In genomic region chr3:89308089-89308488, GRCm38 (mm10) we compare ENCODE assay signal across 9 mouse cellular contexts. TPM values are rescaled to one million over a fixed set of nuclear protein-coding genes. Genes with fewer than 3 reads are reported as not detected.
DNase-seq lines count a peak whose midpoint lies in the region; ATAC-seq and TF ChIP-seq lines count a peak whose summit lies in the region.
"Had no signal": no experiment of that assay in that cellular context is flagged by ENCODE, and none has a peak within 500 bp of the region (broad histone marks: within the 10 kb centered on the region; RNA-seq: fewer than 3 reads in every experiment).

No protein-coding gene starts in this region.

- no peak for TF ChIP-seq EP300 in stomach, postnatal 0 days (optimal IDR thresholded peaks at IDR 0.05)

- no peak overlapping the region for H3K9ac ChIP-seq in hindbrain, postnatal 0 days (replicated peaks; ENCODE audit: low read length)
- H3K9ac ChIP-seq in stomach, postnatal 0 days (ENCODE audit: low read length), result 0 out of 2 replicates have a peak overlapping the region, but pooled peaks have one; percentile 35

- under 1% methylated on average over 9 of the region's 9 CpGs for WGBS in hindbrain, postnatal 0 days
- 4% methylated on average over 9 of the region's 9 CpGs for WGBS in stomach, postnatal 0 days

- peak; percentile 43 to 69 for DNase-seq in urinary bladder, postnatal 36 days (ENCODE audit: low spot score in 2 of 2)
- no peak for DNase-seq in urinary bladder, postnatal 10 days (ENCODE audit: low spot score)
- DNase-seq in cerebellum, adult 8-10 months, result peak; percentile 65
- DNase-seq in hindbrain, postnatal 0 days (ENCODE audit: low spot score), result peak; percentile 85
- DNase-seq in liver, result peak; percentile 61
- DNase-seq in naive thymus-derived CD4-positive, alpha-beta T cell, adult 2 months (ENCODE audit: low read depth), result peak; percentile 80
- DNase-seq in stomach, postnatal 0 days (ENCODE audit: low spot score), result peak; percentile 79

- no peaks in the 10 kb centered on the region for H3K36me3 ChIP-seq in hindbrain, postnatal 0 days (ENCODE audit: insufficient read depth, low read length)
- H3K36me3 ChIP-seq in stomach, postnatal 0 days (ENCODE audit: control insufficient read depth, insufficient read depth, low read length), result no peaks in the 10 kb centered on the region

- no peak overlapping the region for H3K27ac ChIP-seq in hindbrain, postnatal 0 days
- H3K27ac ChIP-seq in stomach, postnatal 0 days (replicated peaks), result no peak overlapping the region

- TF ChIP-seq CTCF in hindbrain, postnatal 0 days (IDR thresholded peaks at IDR 0.05; ENCODE audit: low read depth), result peak; percentile 93
- TF ChIP-seq CTCF in stomach, postnatal 0 days (IDR thresholded peaks at IDR 0.05; ENCODE audit: low read depth), result peak; percentile 93

- peak; percentile 86 for ATAC-seq in frontal cortex, adult (ENCODE audit: low TSS enrichment)
- ATAC-seq in hindbrain, postnatal 0 days, result peak; percentile 88
- ATAC-seq in stomach, postnatal 0 days (ENCODE audit: low FRiP score, low TSS enrichment), result peak; percentile 78

- no peaks in the 10 kb centered on the region for H3K9me3 ChIP-seq in hindbrain, postnatal 0 days (ENCODE audit: low read length)
- H3K9me3 ChIP-seq in stomach, postnatal 0 days (ENCODE audit: control insufficient read depth, low read length), result no peaks in the 10 kb centered on the region

- H3K4me1 ChIP-seq in hindbrain, postnatal 0 days (ENCODE audit: insufficient read depth, low read length), result no peaks in the 10 kb centered on the region
- H3K4me1 ChIP-seq in stomach, postnatal 0 days (replicated peaks; ENCODE audit: control insufficient read depth, insufficient read depth), result no peaks in the 10 kb centered on the region

- H3K4me3 ChIP-seq in hindbrain, postnatal 0 days (ENCODE audit: low read length), result no peak overlapping the region
- no peak overlapping the region for H3K4me3 ChIP-seq in stomach, postnatal 0 days (ENCODE audit: low read depth, low read length)
- H3K4me3 ChIP-seq: erythroblast, embryonic 14.5 days had no signal

- no peaks in the 10 kb centered on the region for H3K27me3 ChIP-seq in hindbrain, postnatal 0 days (ENCODE audit: insufficient read depth, low read length)
- no peaks in the 10 kb centered on the region for H3K27me3 ChIP-seq in stomach, postnatal 0 days (ENCODE audit: control insufficient read depth, insufficient read depth, low read length)

- no peak overlapping the region for H3K4me2 ChIP-seq in hindbrain, postnatal 0 days (ENCODE audit: low read depth, low read length)
- H3K4me2 ChIP-seq in stomach, postnatal 0 days (replicated peaks; ENCODE audit: low read depth), result no peak overlapping the region

RNA-seq across cellular contexts. Expression of gene Efna3, which starts 14.7 kb away (rescaled TPM):
- 107 and 171 TPM in 2 replicates for total RNA-seq in hindbrain, postnatal 0 days (2014; rRNA removed)
- 57.0 and 61.4 TPM in 2 replicates for polyA plus RNA-seq in hindbrain, postnatal 0 days (2015; fragmentation: Nextera tagmentation; extraction: Ambion mirVana)
- 25.8 and 29.2 TPM in 2 replicates for polyA plus RNA-seq in stomach, postnatal 0 days (2015; fragmentation: Nextera tagmentation; extraction: Ambion mirVana)
- polyA plus RNA-seq: erythroblast, embryonic 14.5 days had no signal

RNA-seq across cellular contexts. Expression of gene Efna1, which starts 27.1 kb away (rescaled TPM):
- total RNA-seq in hindbrain, postnatal 0 days (2014; rRNA removed), result 3.9 and 5.9 TPM in 2 replicates
- polyA plus RNA-seq in hindbrain, postnatal 0 days (2015; fragmentation: Nextera tagmentation; extraction: Ambion mirVana), result 7.4 and 10.9 TPM in 2 replicates
- polyA plus RNA-seq in stomach, postnatal 0 days (2015; fragmentation: Nextera tagmentation; extraction: Ambion mirVana), result 34.8 and 36.6 TPM in 2 replicates

RNA-seq across cellular contexts. Expression of gene Efna4, which starts 29.7 kb away (rescaled TPM):
- 7.6 and 9.6 TPM in 2 replicates for total RNA-seq in hindbrain, postnatal 0 days (2014; rRNA removed)
- 3.5 and 4.2 TPM in 2 replicates for polyA plus RNA-seq in hindbrain, postnatal 0 days (2015; fragmentation: Nextera tagmentation; extraction: Ambion mirVana)
- 8.9 and 11.7 TPM in 2 replicates for polyA plus RNA-seq in stomach, postnatal 0 days (2015; fragmentation: Nextera tagmentation; extraction: Ambion mirVana)
- polyA plus RNA-seq: erythroblast, embryonic 14.5 days had no signal

RNA-seq across cellular contexts. Expression of gene Slc50a1, which starts 37.7 kb away (rescaled TPM):
- 30.1 and 30.8 TPM in 2 replicates for total RNA-seq in hindbrain, postnatal 0 days (2014; rRNA removed)
- polyA plus RNA-seq in hindbrain, postnatal 0 days (2015; fragmentation: Nextera tagmentation; extraction: Ambion mirVana), result 47.2 and 49.1 TPM in 2 replicates
- 107 and 113 TPM in 2 replicates for polyA plus RNA-seq in stomach, postnatal 0 days (2015; fragmentation: Nextera tagmentation; extraction: Ambion mirVana)

RNA-seq across cellular contexts. Expression of gene Adam15, which starts 41.7 kb away (rescaled TPM):
- total RNA-seq in hindbrain, postnatal 0 days (2014; rRNA removed), result 94.4 and 107 TPM in 2 replicates
- polyA plus RNA-seq in hindbrain, postnatal 0 days (2015; fragmentation: Nextera tagmentation; extraction: Ambion mirVana), result 67.6 and 73.2 TPM in 2 replicates
- 43.0 and 44.8 TPM in 2 replicates for polyA plus RNA-seq in stomach, postnatal 0 days (2015; fragmentation: Nextera tagmentation; extraction: Ambion mirVana)
